ENCODE assay signal across 8 mouse cellular contexts in the genomic region with DNA sequence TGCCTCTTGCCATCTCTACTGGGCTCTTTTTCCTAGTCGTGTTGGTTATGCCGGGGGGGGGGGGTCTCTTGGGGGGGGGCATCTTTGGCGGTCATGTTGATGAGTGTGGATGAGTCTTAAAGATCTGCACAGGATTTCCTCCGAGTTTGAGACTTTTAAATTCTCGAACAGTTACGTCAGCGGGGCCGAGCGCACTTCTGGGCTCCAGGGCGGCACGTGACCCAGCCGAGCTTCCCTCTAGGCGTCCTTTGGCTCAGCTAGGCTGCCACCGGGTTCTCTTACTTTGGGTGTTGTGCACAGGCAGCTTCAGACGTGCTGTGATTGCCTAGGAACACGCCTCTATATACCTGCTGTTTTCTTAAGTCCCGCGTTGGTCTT.
DNase-seq lines count a peak whose midpoint lies in the region; ATAC-seq and TF ChIP-seq lines count a peak whose summit lies in the region.

No protein-coding gene starts in this region.

- no peaks in the 10 kb centered on the region for H3K9me3 ChIP-seq in CH12.LX (replicated peaks; ENCODE audit: low read length)
- H3K9me3 ChIP-seq in forebrain, postnatal 0 days (ENCODE audit: low read length): no peaks in the 10 kb centered on the region
- no peaks in the 10 kb centered on the region for H3K9me3 ChIP-seq in hindbrain, embryonic 13.5 days
- H3K9me3 ChIP-seq in liver, embryonic 11.5 days (ENCODE audit: control insufficient read depth, low read length): no peaks in the 10 kb centered on the region

- no peaks in the 10 kb centered on the region; a peak in 1 of 4 replicates for H3K4me1 ChIP-seq in CH12.LX (ENCODE audit: control insufficient read depth in 1 of 2, insufficient read depth in 2 of 2)
- peaks cover 5% of the 10 kb centered on the region; the same call in 1 of the 2 replicates for H3K4me1 ChIP-seq in forebrain, postnatal 0 days (ENCODE audit: insufficient read depth)
- peaks cover 39% of the 10 kb centered on the region for H3K4me1 ChIP-seq in hindbrain, embryonic 13.5 days (replicated peaks)
- H3K4me1 ChIP-seq in liver, embryonic 11.5 days (replicated peaks; ENCODE audit: control insufficient read depth, insufficient read depth, low read length): peaks cover 2% of the 10 kb centered on the region; the same call in 1 of the 2 replicates

- no peak for TF ChIP-seq EP300 in CH12.LX (IDR thresholded peaks at IDR 0.05; ENCODE audit: low read length)

- no peak for DNase-seq in CH12.LX (ENCODE audit: extremely low read depth)
- peak; percentile 82 for DNase-seq in adrenal gland, postnatal 25 days
- DNase-seq in forebrain, postnatal 0 days: peak; percentile 39
- peak; percentile 61 for DNase-seq in liver, embryonic 11.5 days (ENCODE audit: low spot score)
- DNase-seq in thymus, adult 18-20 months: peak; percentile 52 to 54
- DNase-seq in right cerebral cortex, adult 18-20 months: no peak

- no peak for TF ChIP-seq CTCF in CH12.LX (conservative IDR thresholded peaks at IDR 0.05 in 1 of 2, IDR thresholded peaks at IDR 0.05 in 1 of 2; ENCODE audit: low read depth in 2 of 2, low read length in 2 of 2)
- TF ChIP-seq CTCF in forebrain, postnatal 0 days (IDR thresholded peaks at IDR 0.05; ENCODE audit: low read depth): no peak

- no peaks in the 10 kb centered on the region for H3K79me2 ChIP-seq in CH12.LX (replicated peaks; ENCODE audit: control insufficient read depth, extremely low read depth, insufficient read depth, poor library complexity, severe bottlenecking)

- no peak for TF ChIP-seq RAD21 in CH12.LX (IDR thresholded peaks at IDR 0.05; ENCODE audit: low read depth, low read length)

- dilution Hi-C loops in CH12.LX (cut with MboI; ENCODE audit: extremely low pct_ligation_motif_present, extremely low pct_unique_long_range_greater_than_20kb, low sequenced_read_pairs): no loop called here

- no peak for TF ChIP-seq POLR2A in CH12.LX (IDR thresholded peaks at IDR 0.05; ENCODE audit: low read depth, low read length)

- no peaks in the 10 kb centered on the region for H3K36me3 ChIP-seq in CH12.LX (replicated peaks in 1 of 2; ENCODE audit: control insufficient read depth in 1 of 2, insufficient read depth in 1 of 2, low read length in 1 of 2)
- H3K36me3 ChIP-seq in forebrain, postnatal 0 days (ENCODE audit: insufficient read depth): no peaks in the 10 kb centered on the region
- no peaks in the 10 kb centered on the region for H3K36me3 ChIP-seq in hindbrain, embryonic 13.5 days
- H3K36me3 ChIP-seq in liver, embryonic 11.5 days (ENCODE audit: control insufficient read depth, insufficient read depth, low read length): no peaks in the 10 kb centered on the region

- in situ Hi-C loops in CH12.LX (cut with MboI; ENCODE audit: low pct_ligation_motif_present, low pct_unique_long_range_greater_than_20kb, low sequenced_read_pairs): no loop called here

- H3K4me2 ChIP-seq in CH12.LX (ENCODE audit: insufficient read depth, low read depth, poor library complexity, severe bottlenecking): peak overlapping the region; percentile 82; the same call in 1 of the 2 replicates
- H3K4me2 ChIP-seq in forebrain, postnatal 0 days (ENCODE audit: low read depth): peak overlapping the region; percentile 98
- H3K4me2 ChIP-seq in hindbrain, embryonic 13.5 days: peak overlapping the region; percentile 99
- H3K4me2 ChIP-seq in liver, embryonic 11.5 days: peak overlapping the region; percentile 96

- no peak overlapping the region for H3K4me3 ChIP-seq in CH12.LX (replicated peaks in 1 of 3; ENCODE audit: low read depth in 2 of 3, low read length in 2 of 3, poor library complexity in 1 of 3)
- H3K4me3 ChIP-seq in forebrain, postnatal 0 days (ENCODE audit: low read depth, low read length): peak overlapping the region; percentile 37
- peak overlapping the region; percentile 52 for H3K4me3 ChIP-seq in hindbrain, embryonic 13.5 days
- H3K4me3 ChIP-seq in liver, embryonic 11.5 days (ENCODE audit: low read depth, low read length): peak overlapping the region; percentile 66

- H3K9ac ChIP-seq in CH12.LX (ENCODE audit: insufficient read depth, low read depth): no peak overlapping the region
- 0 out of 2 replicates have a peak overlapping the region, but pooled peaks have one; percentile 14 for H3K9ac ChIP-seq in forebrain, postnatal 0 days
- peak overlapping the region; percentile 69 for H3K9ac ChIP-seq in hindbrain, embryonic 13.5 days
- peak overlapping the region; percentile 76 for H3K9ac ChIP-seq in liver, embryonic 11.5 days (ENCODE audit: low read depth, low read length)

- H3K27ac ChIP-seq in CH12.LX (ENCODE audit: insufficient read depth, low read depth): no peak overlapping the region
- no peak overlapping the region for H3K27ac ChIP-seq in forebrain, postnatal 0 days (ENCODE audit: low read depth, low read length)
- H3K27ac ChIP-seq in hindbrain, embryonic 13.5 days: peak overlapping the region; percentile 75; the same call in 1 of the 2 replicates
- H3K27ac ChIP-seq in liver, embryonic 11.5 days (ENCODE audit: low read depth, low read length): peak overlapping the region; percentile 83

- peaks cover 92% of the 10 kb centered on the region for H3K27me3 ChIP-seq in CH12.LX (replicated peaks)
- H3K27me3 ChIP-seq in forebrain, postnatal 0 days (ENCODE audit: insufficient read depth, low read length): peaks cover 9% of the 10 kb centered on the region
- H3K27me3 ChIP-seq in hindbrain, embryonic 13.5 days: peaks cover 19% of the 10 kb centered on the region
- no peaks in the 10 kb centered on the region for H3K27me3 ChIP-seq in liver, embryonic 11.5 days (replicated peaks; ENCODE audit: control insufficient read depth, insufficient read depth, low read length)

- ATAC-seq in forebrain, postnatal 0 days: peak; percentile 73
- ATAC-seq in hindbrain, embryonic 13.5 days (ENCODE audit: low FRiP score): peak; percentile 62
- ATAC-seq in liver, embryonic 11.5 days (replicated peaks; ENCODE audit: low FRiP score): peak; percentile 71
- ATAC-seq in monocyte, adult 5-6 weeks (replicated peaks; ENCODE audit: insufficient number of reproducible peaks, low FRiP score, low TSS enrichment, poor library complexity, severe bottlenecking): peak; percentile 60

- under 1% methylated on average over 16 of the region's 18 CpGs for WGBS in forebrain, postnatal 0 days
- under 1% methylated on average over 18 of the region's 18 CpGs for WGBS in hindbrain, embryonic 13.5 days
- under 1% methylated on average over 18 of the region's 18 CpGs for WGBS in liver, embryonic 11.5 days

TF ChIP-seq in CH12.LX, 34 proteins besides CTCF, POLR2A, EP300 and RAD21:
- TF ChIP-seq SIN3A (IDR thresholded peaks at IDR 0.05; ENCODE audit: low read length) (no peak), UBTF (IDR thresholded peaks at IDR 0.05; ENCODE audit: low read depth, low read length) (no peak), POLR2AphosphoS2 (IDR thresholded peaks at IDR 0.05; ENCODE audit: low read depth, low read length) (no peak), SMC3 (IDR thresholded peaks at IDR 0.05; ENCODE audit: low read depth, low read length) (no peak), MAZ (IDR thresholded peaks at IDR 0.05; ENCODE audit: low read depth, low read length) (no peak), TCF12 (IDR thresholded peaks at IDR 0.05; ENCODE audit: low read depth, low read length) (no peak), E2F4 (IDR thresholded peaks at IDR 0.05; ENCODE audit: insufficient replicate concordance, low read depth, low read length) (no peak), USF1 (IDR thresholded peaks at IDR 0.05; ENCODE audit: low read depth, low read length) (peak; percentile 76), PAX5 (IDR thresholded peaks at IDR 0.05; ENCODE audit: low read length) (no peak), NELFE (IDR thresholded peaks at IDR 0.05; ENCODE audit: low read depth, low read length) (no peak), RCOR1 (conservative IDR thresholded peaks at IDR 0.05; ENCODE audit: low read depth, low read length) (no peak), MYC (IDR thresholded peaks at IDR 0.05; ENCODE audit: low read depth, low read length) (no peak), ZMIZ1 (IDR thresholded peaks at IDR 0.05; ENCODE audit: low read depth, low read length) (no peak), CHD1 (IDR thresholded peaks at IDR 0.05; ENCODE audit: low read depth, low read length) (no peak), ELF1 (IDR thresholded peaks at IDR 0.05; ENCODE audit: low read depth, low read length) (no peak), MAX (IDR thresholded peaks at IDR 0.05; ENCODE audit: low read length) (peak; percentile 51; the same call in 1 of the 2 replicates), MEF2A (IDR thresholded peaks at IDR 0.05; ENCODE audit: borderline replicate concordance, low read depth, low read length) (no peak), JUN (IDR thresholded peaks at IDR 0.05; ENCODE audit: insufficient read depth, low read depth, low read length) (no peak), ZNF384 (IDR thresholded peaks at IDR 0.05; ENCODE audit: low read depth, low read length) (no peak), BHLHE40 (IDR thresholded peaks at IDR 0.05; ENCODE audit: low read depth, low read length) (peak; percentile 81), USF2 (conservative IDR thresholded peaks at IDR 0.05; ENCODE audit: low read depth, low read length) (peak; percentile 56; the same call in 1 of the 2 replicates), HCFC1 (IDR thresholded peaks at IDR 0.05; ENCODE audit: low read depth, low read length) (no peak), JUND (conservative IDR thresholded peaks at IDR 0.05; ENCODE audit: low read depth, low read length) (no peak), IRF4 (IDR thresholded peaks at IDR 0.05; ENCODE audit: low read depth, low read length) (no peak), ZKSCAN1 (IDR thresholded peaks at IDR 0.05; ENCODE audit: borderline replicate concordance, low read depth, low read length) (no peak), TBP (conservative IDR thresholded peaks at IDR 0.05; ENCODE audit: low read depth, low read length) (no peak), MAFK (IDR thresholded peaks at IDR 0.05; ENCODE audit: insufficient replicate concordance, low read length) (no peak), CHD2 (IDR thresholded peaks at IDR 0.05; ENCODE audit: low read length) (no peak), MXI1 (IDR thresholded peaks at IDR 0.05; ENCODE audit: low read depth, low read length) (no peak), ZC3H11A (IDR thresholded peaks at IDR 0.05; ENCODE audit: low read depth, low read length) (no peak), ETS1 (conservative IDR thresholded peaks at IDR 0.05; ENCODE audit: low read depth, low read length) (no peak), KAT2A (IDR thresholded peaks at IDR 0.05; ENCODE audit: insufficient replicate concordance, low read length) (no peak), NRF1 (IDR thresholded peaks at IDR 0.05; ENCODE audit: low read depth, low read length) (no peak), GABPA (IDR thresholded peaks at IDR 0.05; ENCODE audit: insufficient replicate concordance, low read depth, low read length) (no peak)
TF ChIP-seq in CH12.LX: peak in this region for 4.

Comparison
In these comparisons a context has a peak if more than half of its experiments do, and no peak if none do; other contexts are left out.
1. DNase-seq: peak in adrenal gland, postnatal 25 days (single experiment), forebrain, postnatal 0 days (single experiment), liver, embryonic 11.5 days (single experiment) and thymus, adult 18-20 months (2 of 2); none in CH12.LX (single experiment) and right cerebral cortex, adult 18-20 months (single experiment).
2. H3K27ac ChIP-seq: peak in hindbrain, embryonic 13.5 days (single experiment) and liver, embryonic 11.5 days (single experiment); none in CH12.LX (single experiment) and forebrain, postnatal 0 days (single experiment).
3. H3K4me3 ChIP-seq: peak in forebrain, postnatal 0 days (single experiment), hindbrain, embryonic 13.5 days (single experiment) and liver, embryonic 11.5 days (single experiment); none in CH12.LX (0 of 3).
4. Peak in every context shown above with its lines, with median percentiles within 50 percentile points of each other: H3K4me2 ChIP-seq and ATAC-seq.